Mouse (Mus musculus) olfactory bulb, adult 2 months (tissue): Measurements from ENCODE around the gene Olfr1031. TPM values are rescaled to one million over a fixed set of nuclear protein-coding genes. Genes with fewer than 3 reads are reported as not detected.
"Not testable (repeated sequence)": the region's sequence is repeated elsewhere in the genome, so short reads cannot be mapped to it uniquely, and the experiment has no call there.

Experiments
- H3K27ac ChIP-seq: fragments of 200-500 bp; 2 replicates; pipeline ENCODE4 v1.5.1; 2012; ENCODE audit warnings: low read depth, low read length; ENCODE audit not compliant: insufficient read depth
- H3K4me1 ChIP-seq: fragments of 200-500 bp; 2 replicates; pipeline ENCODE4 v1.6.1; 2012; ENCODE audit warnings: low read length; ENCODE audit not compliant: control insufficient read depth, insufficient read depth
- H3K4me3 ChIP-seq: fragments of 200-500 bp; 2 replicates; pipeline ENCODE4 v1.5.1; 2012; ENCODE audit warnings: mild to moderate bottlenecking, low read depth, low read length, moderate library complexity; ENCODE audit not compliant: insufficient read depth
- CTCF ChIP-seq: fragments of 200-500 bp; IDR thresholded peaks from 2 replicates; pipeline ENCODE4 v1.5.1; 2012; ENCODE audit warnings: low read depth, mild to moderate bottlenecking, low read length, moderate library complexity; ENCODE audit not compliant: insufficient read depth
- POLR2A ChIP-seq: fragments of 200-500 bp; IDR thresholded peaks from 2 replicates; pipeline ENCODE4 v1.6.1; 2012; ENCODE audit warnings: mild to moderate bottlenecking, low read depth, low read length, moderate library complexity; ENCODE audit not compliant: insufficient read depth
- WGBS: fragments of 180-500 bp; shearing (Covaris S2); methylation state at CpG from one replicate; pipeline ENCODE4 v1.1.7; 2018; 5-methylcytosine and 5-hydroxymethylcytosine counted together
- polyA plus RNA-seq: library from polyadenylated mRNA; stranded (reverse); fragments of >200 nt; gene quantifications from 2 replicates; pipeline ENCODE4 v1.2.4, GENCODE M21; 2012; ENCODE audit warnings: low replicate concordance; ENCODE audit not compliant: missing spikeins, insufficient read depth, insufficient read length

Olfr1031 gene
- polyA plus RNA-seq = not detected in 2 replicates

DNA sequence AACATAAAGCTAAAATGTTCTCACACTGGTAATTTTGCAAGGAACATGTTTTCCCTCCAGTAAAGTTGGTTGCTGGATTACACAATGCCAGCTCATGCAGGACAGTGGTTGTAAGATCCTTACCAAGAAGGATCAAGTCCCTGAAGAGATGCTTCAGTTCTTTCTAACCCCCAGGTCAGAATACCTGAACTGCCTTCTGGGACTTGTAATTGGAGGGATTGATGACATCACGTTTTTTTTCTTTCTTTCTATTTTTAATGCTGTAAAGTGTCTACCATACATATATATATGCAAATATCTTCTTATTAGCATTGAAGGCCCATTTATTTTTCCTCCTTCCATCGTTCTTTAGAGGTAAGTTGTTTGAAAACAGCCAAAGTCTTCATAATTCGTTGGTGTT, at the start of gene Olfr1031:
Olfr1031 (plus strand) TSS at position 301 of the 400 bp plus-strand sequence.
- TF ChIP-seq CTCF (no peak), POLR2A (no peak)
- WGBS = 49% methylated on average over 3 of the region's 3 CpGs

DNA sequence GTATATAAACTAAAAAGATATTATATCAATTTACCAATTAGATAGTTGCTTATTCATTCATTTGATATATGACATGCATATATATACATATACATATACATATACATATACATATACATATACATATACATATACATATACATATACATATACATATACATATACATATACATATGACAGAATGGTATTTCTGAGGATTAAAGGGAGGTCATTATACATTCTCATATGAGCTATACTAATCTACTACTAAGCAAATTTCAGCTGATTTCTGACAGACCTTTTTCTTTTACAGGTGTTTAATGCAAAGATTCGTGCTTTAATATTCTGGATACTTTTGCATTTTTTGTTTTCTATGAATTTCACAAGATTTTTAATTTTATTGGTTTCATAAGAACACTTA, 40.0 kb upstream of the Olfr1031 start, which contains the start of gene Olfr1028:
Olfr1028 (plus strand) TSS at position 301 of the 400 bp plus-strand sequence.
- TF ChIP-seq POLR2A (no peak), CTCF (no peak)
- Histone ChIP-seq H3K27ac (no peak within 1 kb of the TSS), H3K4me3 (no peak within 1 kb of the TSS), H3K4me1 (no peaks in the 10 kb centered on the region)
- 72% methylated on average over 1 of the region's 1 CpGs for WGBS

More for the DNA sequence above, at the start of gene Olfr1031:
- Histone ChIP-seq H3K27ac (no peak within 1 kb of the TSS), H3K4me1 (no peaks in the 10 kb centered on the region), H3K4me3 (no peak within 1 kb of the TSS)

DNA sequence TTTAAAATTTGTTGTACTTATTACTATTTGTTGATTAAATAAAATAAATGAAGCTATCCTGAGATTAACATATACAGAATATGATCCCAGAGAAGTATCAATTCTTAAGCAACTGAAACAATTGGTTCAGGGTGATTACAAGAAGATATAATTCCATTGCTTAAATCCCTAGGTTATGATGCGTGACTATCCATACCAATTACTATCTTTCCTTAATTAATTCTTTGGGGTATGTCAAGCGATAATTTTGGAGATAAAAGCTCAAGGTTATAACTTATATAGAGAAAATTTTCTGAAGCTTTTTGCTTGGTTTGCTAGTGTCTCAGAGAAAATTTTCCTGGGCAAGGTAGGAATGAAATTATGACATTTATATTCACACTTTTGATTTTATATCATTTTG, 16.5 kb upstream of the Olfr1031 start, which contains the start of gene Olfr1029:
Olfr1029 (plus strand) TSS at position 301 of the 400 bp plus-strand sequence.
- Histone ChIP-seq H3K4me1 (no peaks in the 10 kb centered on the region), H3K4me3 (no peak within 1 kb of the TSS), H3K27ac (no peak within 1 kb of the TSS)
- TF ChIP-seq CTCF (no peak), POLR2A (no peak)
- WGBS = 89% methylated on average over 2 of the region's 2 CpGs

DNA sequence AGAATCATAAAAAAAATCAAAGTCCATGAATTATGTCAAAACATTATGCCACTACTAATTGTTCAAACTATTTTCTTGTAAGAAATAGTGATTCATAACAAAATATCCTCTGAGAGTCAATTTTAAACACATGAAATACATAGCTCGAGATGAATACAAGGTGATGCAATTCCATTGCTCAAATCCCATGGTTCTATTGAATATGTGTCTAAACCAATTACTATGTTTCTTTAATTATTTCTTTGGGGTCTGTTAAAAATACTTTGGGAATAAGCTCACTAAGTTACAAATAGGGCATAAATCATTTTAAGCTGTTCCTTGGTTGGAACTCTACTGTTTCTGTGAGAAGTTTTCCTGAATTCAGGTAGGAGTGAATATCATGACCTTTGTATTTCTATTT, 11.1 kb upstream of the Olfr1031 start, which contains the start of gene Olfr1030:
Olfr1030 (plus strand) TSS at position 301 of the 400 bp plus-strand sequence.
- WGBS = 77% methylated on average over 1 of the region's 1 CpGs
- Histone ChIP-seq H3K27ac (no peak within 1 kb of the TSS), H3K4me3 (no peak within 1 kb of the TSS), H3K4me1 (no peaks in the 10 kb centered on the region)
- TF ChIP-seq POLR2A (no peak), CTCF (no peak)

DNA sequence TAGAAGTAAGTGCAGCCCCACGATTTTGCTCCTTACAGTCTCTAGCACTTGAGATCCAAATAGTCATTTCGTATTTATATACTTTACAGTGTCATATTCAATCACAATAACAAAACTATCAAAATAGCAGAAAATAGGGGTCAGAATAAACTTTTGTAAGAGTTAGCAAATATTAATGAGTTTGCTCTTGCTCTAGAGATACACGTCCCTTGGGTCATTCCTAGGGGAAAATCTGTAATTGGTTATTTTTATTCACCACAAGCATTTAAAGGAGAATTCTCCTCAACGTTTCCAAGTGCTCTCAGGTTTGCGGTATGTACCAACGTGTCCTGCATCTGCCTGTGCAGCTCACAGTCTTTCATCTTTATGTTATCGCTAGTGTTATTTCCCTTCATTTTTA, 15.1 kb downstream of the Olfr1031 start, which contains the start of gene Olfr1032:
Olfr1032 (plus strand) TSS at position 301 of the 400 bp plus-strand sequence.
- H3K27ac ChIP-seq = no peak within 1 kb of the TSS
- no peak for TF ChIP-seq POLR2A
- TF ChIP-seq CTCF = no peak
- no peak within 1 kb of the TSS for H3K4me3 ChIP-seq
- no peaks in the 10 kb centered on the region for H3K4me1 ChIP-seq
- 85% methylated on average over 7 of the region's 7 CpGs for WGBS

DNA sequence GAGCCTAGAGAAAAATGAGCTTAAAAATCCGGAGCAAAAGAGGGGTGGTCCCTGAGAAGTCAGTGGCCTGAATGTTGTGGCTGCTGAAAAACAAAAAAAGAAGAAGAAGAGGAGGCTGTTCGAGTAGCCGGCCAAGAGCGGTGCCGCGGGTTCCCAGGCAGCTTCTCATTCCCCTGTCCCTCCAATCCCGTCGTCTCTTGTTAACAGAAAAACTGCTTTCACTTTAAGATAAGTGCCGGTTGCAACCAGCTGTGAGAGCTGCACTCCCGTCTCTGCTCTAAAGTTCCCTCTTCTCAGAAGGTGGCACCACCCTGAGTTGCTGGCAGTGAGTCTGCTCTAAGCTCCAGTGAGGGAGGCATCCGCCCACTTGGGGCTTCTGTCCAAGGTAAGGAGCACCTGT, 30.3 kb downstream of the Olfr1031 start, which contains the start of gene Olfr1033:
Olfr1033 (plus strand) TSS at position 228 of the 400 bp plus-strand sequence.
- H3K4me1 ChIP-seq, H3K27ac ChIP-seq: not testable (repeated sequence)
- peak within 1 kb of the TSS; percentile 44 for H3K4me3 ChIP-seq
- WGBS = 3% methylated on average over 11 of the region's 11 CpGs

DNA sequence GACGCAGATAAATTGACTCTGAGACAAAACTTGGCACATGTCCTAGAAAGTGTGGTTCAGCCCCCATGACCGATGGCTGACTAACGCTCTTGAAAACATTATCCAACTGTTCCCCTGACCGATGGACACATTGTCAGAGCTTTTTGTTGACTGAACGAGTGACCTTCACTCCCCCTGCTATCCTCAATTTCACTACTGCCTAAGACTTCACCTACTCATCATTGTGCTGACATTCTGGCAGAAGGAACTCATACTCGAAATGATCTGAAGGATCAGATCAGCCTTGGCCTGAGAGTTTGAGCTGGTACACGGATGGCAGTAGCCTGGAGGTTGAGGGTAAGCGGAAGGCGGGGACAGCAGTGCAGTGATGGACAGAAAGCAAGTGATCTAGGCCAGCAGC, 31.4 kb downstream of the Olfr1031 start:
- H3K4me1 ChIP-seq, H3K4me3 ChIP-seq, H3K27ac ChIP-seq: not testable (repeated sequence)
- 69% methylated on average over 7 of the region's 9 CpGs for WGBS

Other genes starting within 250 kb of the Olfr1031 start
- gene Olfr1012, start 227.5 kb upstream of the Olfr1031 start, polyA plus RNA-seq = not detected in 2 replicates
- not detected in 2 replicates for gene Olfr1013, start 223.2 kb upstream of the Olfr1031 start, polyA plus RNA-seq
- gene Olfr1014, start 217.6 kb upstream of the Olfr1031 start, polyA plus RNA-seq = not detected in 2 replicates
- gene Olfr1015, start 208.3 kb upstream of the Olfr1031 start, polyA plus RNA-seq = not detected in 2 replicates
- gene Olfr1016, start 187.8 kb upstream of the Olfr1031 start, polyA plus RNA-seq = not detected in 2 replicates
- not detected in 2 replicates for gene Olfr1018, start 171.8 kb upstream of the Olfr1031 start, polyA plus RNA-seq
- not detected in 2 replicates for gene Olfr1019, start 144.8 kb upstream of the Olfr1031 start, polyA plus RNA-seq
- not detected in 2 replicates for gene Olfr1020, start 143.3 kb upstream of the Olfr1031 start, polyA plus RNA-seq
- gene Olfr1022, start 121.7 kb upstream of the Olfr1031 start, polyA plus RNA-seq = not detected in 2 replicates
- gene Olfr1023, start 104.7 kb upstream of the Olfr1031 start, polyA plus RNA-seq = not detected in 2 replicates
- not detected in 2 replicates for gene Olfr1024, start 85.3 kb upstream of the Olfr1031 start, polyA plus RNA-seq
- not detected in 2 replicates for gene Olfr1025-ps1, start 75.1 kb upstream of the Olfr1031 start, polyA plus RNA-seq
- gene Olfr1026, start 68.7 kb upstream of the Olfr1031 start, polyA plus RNA-seq = not detected in 2 replicates
- not detected in 2 replicates for gene Olfr1028, start 39.9 kb upstream of the Olfr1031 start, polyA plus RNA-seq
- gene Olfr1029, start 16.4 kb upstream of the Olfr1031 start, polyA plus RNA-seq = not detected in 2 replicates
- gene Olfr1030, start 11.0 kb upstream of the Olfr1031 start, polyA plus RNA-seq = not detected in 2 replicates
- gene Olfr1032, start 15.2 kb downstream of the Olfr1031 start, polyA plus RNA-seq = not detected in 2 replicates
- gene Olfr1033, start 30.3 kb downstream of the Olfr1031 start, polyA plus RNA-seq = not detected in 2 replicates
- gene Olfr1034, start 55.6 kb downstream of the Olfr1031 start, polyA plus RNA-seq = not detected in 2 replicates
- not detected in 2 replicates for gene Olfr1036, start 83.7 kb downstream of the Olfr1031 start, polyA plus RNA-seq
- gene Olfr1037, start 97.1 kb downstream of the Olfr1031 start, polyA plus RNA-seq = not detected in 2 replicates
- gene Olfr1039, start 145.6 kb downstream of the Olfr1031 start, polyA plus RNA-seq = not detected in 2 replicates
- not detected in 2 replicates for gene Olfr1040, start 156.4 kb downstream of the Olfr1031 start, polyA plus RNA-seq
- not detected in 2 replicates for gene Olfr1042, start 171.5 kb downstream of the Olfr1031 start, polyA plus RNA-seq
- gene Olfr1043, start 177.2 kb downstream of the Olfr1031 start, polyA plus RNA-seq = not detected in 2 replicates
- not detected in 2 replicates for gene Olfr1044, start 187.5 kb downstream of the Olfr1031 start, polyA plus RNA-seq
- not detected in 2 replicates for gene Olfr52, start 195.4 kb downstream of the Olfr1031 start, polyA plus RNA-seq
- not detected in 2 replicates for gene Olfr1045, start 212.7 kb downstream of the Olfr1031 start, polyA plus RNA-seq
- not detected in 2 replicates for gene Olfr1046, start 229.0 kb downstream of the Olfr1031 start, polyA plus RNA-seq
- gene Olfr1047, start 241.1 kb downstream of the Olfr1031 start, polyA plus RNA-seq = not detected in 2 replicates
- gene Olfr1048, start 250.0 kb downstream of the Olfr1031 start, polyA plus RNA-seq = not detected in 2 replicates